Mouse (Mus musculus) kidney, adult 2 months (tissue): Measurements from ENCODE around the gene Mtg2.

Source experiments
- CTCF ChIP-seq: fragments of 200-500 bp; conservative IDR thresholded peaks from 2 replicates; pipeline ENCODE4 v1.5.1; 2011; ENCODE audit warnings: low read depth, mild to moderate bottlenecking, control low read depth, low read length, moderate library complexity, mixed read lengths; ENCODE audit not compliant: insufficient read depth, insufficient read length
- POLR2A ChIP-seq: fragments of 200-500 bp; IDR thresholded peaks from one replicate; pipeline ENCODE4 v1.6.1; 2011; ENCODE audit warnings: low read depth, low read length, control low read depth

- TF ChIP-seq CTCF (no peak), POLR2A (no peak)
Observed at GRCm38 (mm10) chr2:180126195-180126594, 55.8 kb downstream of the Mtg2 start.
